Mouse (Mus musculus): ENCODE data around the gene Kcnk6. TPM values are rescaled to one million over a fixed set of nuclear protein-coding genes. Genes with fewer than 3 reads are reported as not detected.
"Not testable (repeated sequence)": the region's sequence is repeated elsewhere in the genome, so short reads cannot be mapped to it uniquely, and the experiment has no call there.

The Kcnk6 gene
- polyA plus RNA-seq, 1 experiment from 2014 or later = 2.2 TPM

DNA sequence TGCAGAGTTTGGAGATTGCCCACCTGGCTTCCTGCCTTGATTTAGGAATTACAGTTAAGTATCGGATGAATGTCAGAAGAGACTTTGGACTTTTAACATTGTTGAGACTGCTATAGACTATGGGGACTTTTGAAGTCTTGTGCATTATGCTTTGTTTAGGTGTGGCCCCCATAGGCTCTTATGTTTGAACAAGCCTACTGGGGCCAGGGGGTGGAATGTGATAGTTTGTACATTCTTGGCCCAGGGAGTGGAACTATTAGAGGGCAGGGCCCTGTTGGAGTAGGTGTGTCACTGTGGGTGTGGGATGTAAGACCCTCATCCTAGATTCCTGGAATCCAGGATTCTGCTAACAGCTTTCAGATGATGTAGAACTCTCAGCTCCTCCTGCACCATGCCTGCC is 38.1 kb downstream of the Kcnk6 start:
- H3K36me3 ChIP-seq (ENCODE audit: control insufficient read depth, insufficient read depth, low read length); H3K4me2 ChIP-seq (ENCODE audit: low read depth, low read length); H3K4me3 ChIP-seq (replicated peaks; ENCODE audit: low read length); H3K9me3 ChIP-seq (replicated peaks; ENCODE audit: control insufficient read depth, low read length); H3K27ac ChIP-seq (ENCODE audit: low read length); H3K4me1 ChIP-seq (ENCODE audit: control insufficient read depth, insufficient read depth, low read length); H3K9ac ChIP-seq (ENCODE audit: low read length); H3K27me3 ChIP-seq (ENCODE audit: control insufficient read depth, insufficient read depth, low read length): not testable (repeated sequence)
- WGBS = 69% methylated on average over 1 of the region's 1 CpGs
- peak; percentile 41; the same call in 1 of the 2 replicates for ATAC-seq (ENCODE audit: insufficient read depth, low FRiP score)

DNA sequence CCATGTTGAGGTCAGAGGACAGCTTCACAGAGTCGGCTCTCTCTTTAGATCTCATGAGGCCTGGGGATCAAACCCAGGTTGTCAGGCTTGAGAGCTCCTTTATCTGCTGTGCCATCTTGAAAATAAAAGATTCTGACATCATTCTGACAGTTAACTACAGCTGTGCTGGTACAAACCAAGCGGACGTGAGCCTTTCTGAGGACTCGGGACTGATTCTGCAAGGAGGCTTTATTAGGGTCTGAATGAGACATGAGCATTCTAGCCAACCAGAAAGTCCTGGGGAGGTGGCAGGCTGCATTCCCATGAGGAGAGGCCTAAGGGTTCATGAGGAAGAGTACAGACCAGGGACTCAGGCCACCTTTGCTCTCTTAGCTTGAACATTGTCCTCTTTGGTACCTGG is 51.0 kb downstream of the Kcnk6 start:
- WGBS = 84% methylated on average over 4 of the region's 4 CpGs

DNA sequence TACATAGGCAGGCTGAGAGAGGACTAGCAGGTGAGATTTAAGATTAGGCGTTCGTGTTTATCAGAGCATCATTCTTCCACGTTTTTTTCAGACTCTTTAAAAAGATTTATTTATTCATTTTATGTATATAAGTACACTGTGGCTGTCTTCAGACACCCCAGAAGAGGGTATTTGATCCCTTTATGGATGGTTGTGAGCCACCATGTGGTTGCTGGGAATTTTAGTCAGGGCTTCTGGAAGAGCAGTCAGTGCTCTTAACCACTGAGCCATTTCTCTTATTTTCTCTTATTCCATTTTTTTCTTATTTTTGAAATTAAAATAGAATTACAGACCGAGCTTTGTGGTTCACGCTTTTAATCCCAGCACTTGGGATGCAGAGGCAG is 51.5 kb downstream of the Kcnk6 start:
- no peak for ATAC-seq (ENCODE audit: insufficient read depth, low FRiP score)
- H3K27ac ChIP-seq (ENCODE audit: low read length) = peak overlapping the region; percentile 8
- no peaks in the 10 kb centered on the region for H3K9me3 ChIP-seq (replicated peaks; ENCODE audit: control insufficient read depth, low read length)
- H3K27me3 ChIP-seq (ENCODE audit: control insufficient read depth, insufficient read depth, low read length) = no peaks in the 10 kb centered on the region
- peak overlapping the region; percentile 54 for H3K4me3 ChIP-seq (replicated peaks; ENCODE audit: low read length)
- peaks cover 16% of the 10 kb centered on the region for H3K4me1 ChIP-seq (ENCODE audit: control insufficient read depth, insufficient read depth, low read length)
- peak overlapping the region; percentile 52; the same call in 1 of the 2 replicates for H3K9ac ChIP-seq (ENCODE audit: low read length)
- H3K36me3 ChIP-seq (ENCODE audit: control insufficient read depth, insufficient read depth, low read length) = 0 out of 2 replicates have a peak, but pooled peaks cover 7% of the 10 kb centered on the region
- H3K4me2 ChIP-seq (ENCODE audit: low read depth, low read length) = peak overlapping the region; percentile 59
- WGBS = 43% methylated on average over 5 of the region's 5 CpGs

More for the DNA sequence above, 51.0 kb downstream of the Kcnk6 start:
- not testable (repeated sequence) for H3K4me2 ChIP-seq (ENCODE audit: low read depth, low read length); H3K9me3 ChIP-seq (replicated peaks; ENCODE audit: control insufficient read depth, low read length); H3K9ac ChIP-seq (ENCODE audit: low read length); H3K36me3 ChIP-seq (ENCODE audit: control insufficient read depth, insufficient read depth, low read length); ATAC-seq (ENCODE audit: insufficient read depth, low FRiP score); H3K4me3 ChIP-seq (replicated peaks; ENCODE audit: low read length); H3K27me3 ChIP-seq (ENCODE audit: control insufficient read depth, insufficient read depth, low read length); H3K27ac ChIP-seq (ENCODE audit: low read length)
- H3K4me1 ChIP-seq (ENCODE audit: control insufficient read depth, insufficient read depth, low read length) = peaks cover 16% of the 10 kb centered on the region

DNA sequence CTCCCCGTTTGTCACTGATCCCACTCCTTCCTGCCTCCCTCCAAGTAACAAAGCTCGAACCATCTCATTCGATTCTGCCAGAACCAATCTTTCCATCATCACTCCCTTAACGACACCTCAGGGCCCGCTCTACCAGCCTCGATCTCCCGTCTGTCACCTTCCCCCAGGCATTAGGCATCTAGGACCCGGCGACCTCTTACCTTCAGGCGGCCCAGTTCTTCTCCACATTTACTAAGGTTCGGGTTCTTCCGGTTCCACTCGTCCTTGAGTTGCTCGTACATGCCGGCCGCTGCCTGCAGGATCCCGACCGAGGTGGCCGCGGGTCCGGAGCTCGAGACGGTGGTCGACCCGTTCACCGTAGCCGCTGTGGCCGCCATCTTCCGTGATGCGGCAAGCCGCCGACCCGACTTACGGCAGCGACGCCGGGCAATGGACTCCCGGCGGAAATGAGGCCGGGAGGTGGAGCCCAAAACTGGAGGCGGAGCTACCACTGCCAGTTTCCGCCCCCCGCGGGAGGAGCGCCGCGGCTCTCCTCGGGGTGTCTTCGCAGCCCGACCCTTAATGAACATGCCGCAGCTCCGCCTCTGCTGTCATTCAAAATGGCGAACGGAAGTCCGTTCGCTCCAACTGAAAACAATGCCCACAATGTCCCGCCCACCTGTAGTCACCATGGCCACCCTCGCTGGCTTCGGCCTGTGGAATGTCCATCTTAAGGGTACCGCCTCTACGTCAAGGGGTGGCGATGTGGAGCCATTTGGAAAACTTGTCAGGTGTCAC is 52.0 kb downstream of the Kcnk6 start, which contains the start of gene Psmd8:
Gene Psmd8, minus strand, starts transcription at position 625 of the 777 bp plus-strand sequence.
- no peaks in the 10 kb centered on the region for H3K27me3 ChIP-seq (ENCODE audit: control insufficient read depth, insufficient read depth, low read length)
- peaks cover 16% of the 10 kb centered on the region for H3K4me1 ChIP-seq (ENCODE audit: control insufficient read depth, insufficient read depth, low read length)
- peak within 1 kb of the TSS; percentile 86 for H3K4me2 ChIP-seq (ENCODE audit: low read depth, low read length)
- no peaks in the 10 kb centered on the region for H3K9me3 ChIP-seq (replicated peaks; ENCODE audit: control insufficient read depth, low read length)
- H3K4me3 ChIP-seq (replicated peaks; ENCODE audit: low read length) = peak within 1 kb of the TSS; percentile 54
- peaks cover 13% of the 10 kb centered on the region for H3K36me3 ChIP-seq (ENCODE audit: control insufficient read depth, insufficient read depth, low read length)
- peak within 1 kb of the TSS; percentile 76 for H3K9ac ChIP-seq (ENCODE audit: low read length)
- H3K27ac ChIP-seq (ENCODE audit: low read length) = peak within 1 kb of the TSS; percentile 8
- peak; percentile 97 for ATAC-seq (ENCODE audit: insufficient read depth, low FRiP score)
- under 1% methylated on average over 62 of the region's 62 CpGs for WGBS

DNA sequence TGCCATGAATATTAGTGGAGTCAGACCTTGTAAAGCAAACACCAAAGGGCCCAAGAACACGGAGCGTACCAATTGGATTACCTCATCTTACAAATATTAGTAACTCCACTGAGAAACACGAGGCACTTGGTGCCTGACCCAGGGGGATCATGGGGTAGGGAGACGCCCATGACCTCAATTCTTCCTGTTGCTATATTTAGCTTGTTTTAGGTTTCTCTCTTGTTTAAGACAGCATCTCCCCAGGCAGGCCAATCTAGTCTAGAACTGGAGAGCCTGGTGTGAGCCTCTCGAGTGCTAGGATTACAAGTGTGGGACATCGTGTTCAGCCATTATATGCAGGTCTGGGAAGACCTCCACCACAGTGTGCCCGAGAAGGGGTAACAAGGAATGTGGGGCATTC is 53.0 kb downstream of the Kcnk6 start:
- no peak overlapping the region for H3K27ac ChIP-seq (ENCODE audit: low read length)
- no peak for ATAC-seq (ENCODE audit: insufficient read depth, low FRiP score)

DNA sequence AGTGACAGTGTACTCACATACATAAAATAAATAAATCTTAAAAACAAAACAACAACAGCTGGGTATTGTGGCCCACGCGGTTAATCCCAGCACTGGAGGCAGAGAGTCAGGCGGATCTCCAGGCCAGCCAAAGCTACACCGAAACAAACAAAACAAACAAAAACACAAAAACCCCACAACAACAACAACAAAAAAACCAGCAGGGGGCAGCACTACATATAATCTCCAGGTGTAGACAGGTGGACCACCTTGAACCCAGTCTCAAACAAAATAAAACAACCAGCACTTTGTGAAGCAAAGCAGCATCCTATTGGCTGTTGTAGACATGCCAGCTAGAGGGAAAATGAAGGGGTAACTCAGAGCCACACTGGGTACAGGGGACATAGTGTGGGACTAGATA is 54.2 kb downstream of the Kcnk6 start:
- Histone ChIP-seq H3K9me3 (replicated peaks; ENCODE audit: control insufficient read depth, low read length) (no peaks in the 10 kb centered on the region), H3K27me3 (ENCODE audit: control insufficient read depth, insufficient read depth, low read length) (peaks cover 8% of the 10 kb centered on the region), H3K9ac (ENCODE audit: low read length) (no peak overlapping the region), H3K4me1 (ENCODE audit: control insufficient read depth, insufficient read depth, low read length) (peaks cover 16% of the 10 kb centered on the region), H3K4me2 (ENCODE audit: low read depth, low read length) (no peak overlapping the region), H3K4me3 (replicated peaks; ENCODE audit: low read length) (no peak overlapping the region), H3K27ac (ENCODE audit: low read length) (no peak overlapping the region), H3K36me3 (ENCODE audit: control insufficient read depth, insufficient read depth, low read length) (peaks cover 33% of the 10 kb centered on the region)
- 89% methylated on average over 4 of the region's 4 CpGs for WGBS
- ATAC-seq (ENCODE audit: insufficient read depth, low FRiP score) = no peak

More for the DNA sequence above, 53.0 kb downstream of the Kcnk6 start:
- Histone ChIP-seq H3K4me2 (ENCODE audit: low read depth, low read length) (peak overlapping the region; percentile 86), H3K36me3 (ENCODE audit: control insufficient read depth, insufficient read depth, low read length) (peaks cover 23% of the 10 kb centered on the region), H3K4me3 (replicated peaks; ENCODE audit: low read length) (peak overlapping the region; percentile 54), H3K4me1 (ENCODE audit: control insufficient read depth, insufficient read depth, low read length) (peaks cover 16% of the 10 kb centered on the region), H3K9ac (ENCODE audit: low read length) (peak overlapping the region; percentile 76), H3K27me3 (ENCODE audit: control insufficient read depth, insufficient read depth, low read length) (no peaks in the 10 kb centered on the region), H3K9me3 (replicated peaks; ENCODE audit: control insufficient read depth, low read length) (no peaks in the 10 kb centered on the region)
- WGBS = 25% methylated on average over 7 of the region's 7 CpGs

DNA sequence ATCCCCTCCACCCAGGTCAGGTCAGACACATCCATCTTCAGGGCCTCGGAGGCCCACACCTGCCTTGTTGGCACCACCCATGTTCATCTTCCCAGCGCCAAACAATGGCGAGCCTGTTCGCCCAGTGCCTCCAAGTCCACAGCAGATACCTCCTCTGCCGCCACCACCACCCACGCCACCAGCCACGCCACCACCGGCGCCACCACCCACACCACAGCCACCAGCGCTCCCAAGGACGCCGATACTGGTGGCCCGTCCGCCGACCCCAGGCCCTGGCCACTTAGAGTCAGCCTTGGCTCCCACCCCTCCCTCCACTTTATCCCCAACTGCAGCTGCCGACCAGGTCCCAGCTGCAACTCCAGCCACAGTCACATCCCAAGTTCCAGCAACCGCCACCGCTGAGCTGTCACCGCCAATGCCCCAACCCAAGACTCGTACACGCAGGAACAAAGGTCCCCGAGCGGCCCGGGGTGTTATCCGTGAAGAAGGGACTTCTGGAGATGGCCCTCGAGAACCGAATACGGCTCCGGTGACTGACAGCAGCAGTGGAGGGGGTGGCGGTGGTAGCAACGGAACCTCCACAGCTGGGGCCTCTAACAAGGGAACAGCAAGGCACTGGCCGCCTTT is 59.8 kb downstream of the Kcnk6 start:
- H3K4me2 ChIP-seq (ENCODE audit: low read depth, low read length) = no peak overlapping the region
- whole genome bisulfite sequencing = 49% methylated on average over 32 of the region's 32 CpGs
- peaks cover 27% of the 10 kb centered on the region for H3K27me3 ChIP-seq (ENCODE audit: control insufficient read depth, insufficient read depth, low read length)
- no peaks in the 10 kb centered on the region for H3K9me3 ChIP-seq (replicated peaks; ENCODE audit: control insufficient read depth, low read length)
- no peak overlapping the region for H3K27ac ChIP-seq (ENCODE audit: low read length)
- ATAC-seq (ENCODE audit: insufficient read depth, low FRiP score) = no peak
- no peak overlapping the region for H3K9ac ChIP-seq (ENCODE audit: low read length)
- peaks cover 22% of the 10 kb centered on the region for H3K4me1 ChIP-seq (ENCODE audit: control insufficient read depth, insufficient read depth, low read length)
- peaks cover 36% of the 10 kb centered on the region for H3K36me3 ChIP-seq (ENCODE audit: control insufficient read depth, insufficient read depth, low read length)
- no peak overlapping the region for H3K4me3 ChIP-seq (replicated peaks; ENCODE audit: low read length)

Other genes with a start within 250 kb of the Kcnk6 start
- 0.45 and 2.6 TPM in 2 replicates for gene Ryr1, start 107.3 kb downstream of the Kcnk6 start, polyA plus RNA-seq (2015; fragmentation: Nextera tagmentation; extraction: Ambion mirVana)
- gene Rasgrp4, start 97.7 kb downstream of the Kcnk6 start, polyA plus RNA-seq (2015; fragmentation: Nextera tagmentation; extraction: Ambion mirVana) = 0.56 and 0.61 TPM in 2 replicates
- gene Fam98c, start 76.3 kb downstream of the Kcnk6 start, polyA plus RNA-seq (2015; fragmentation: Nextera tagmentation; extraction: Ambion mirVana) = 18.9 and 19.6 TPM in 2 replicates
- 0.51 and 0.56 TPM in 2 replicates for gene Ggn, start 62.3 kb downstream of the Kcnk6 start, polyA plus RNA-seq (2015; fragmentation: Nextera tagmentation; extraction: Ambion mirVana)
- 1.6 and 2.2 TPM in 2 replicates for gene Spred3, start 62.1 kb downstream of the Kcnk6 start, polyA plus RNA-seq (2015; fragmentation: Nextera tagmentation; extraction: Ambion mirVana)
- 242 and 249 TPM in 2 replicates for gene Psmd8, start 51.8 kb downstream of the Kcnk6 start, polyA plus RNA-seq (2015; fragmentation: Nextera tagmentation; extraction: Ambion mirVana)
- 0.41 and 0.81 TPM in 2 replicates for gene Catsperg1, start 18.5 kb downstream of the Kcnk6 start, polyA plus RNA-seq (2015; fragmentation: Nextera tagmentation; extraction: Ambion mirVana)
- 89.4 and 92.2 TPM in 2 replicates for gene Yif1b, start 5.8 kb upstream of the Kcnk6 start, polyA plus RNA-seq (2015; fragmentation: Nextera tagmentation; extraction: Ambion mirVana)
- gene 2200002D01Rik, start 16.0 kb upstream of the Kcnk6 start, polyA plus RNA-seq (2015; fragmentation: Nextera tagmentation; extraction: Ambion mirVana) = 77.3 and 80.2 TPM in 2 replicates
- 399 and 413 TPM in 2 replicates for gene Spint2, start 49.4 kb upstream of the Kcnk6 start, polyA plus RNA-seq (2015; fragmentation: Nextera tagmentation; extraction: Ambion mirVana)
- gene Ppp1r14a, start 56.8 kb upstream of the Kcnk6 start, polyA plus RNA-seq (2015; fragmentation: Nextera tagmentation; extraction: Ambion mirVana) = 46.8 and 48.8 TPM in 2 replicates
- 5.3 and 5.9 TPM in 2 replicates for gene Dpf1, start 71.4 kb upstream of the Kcnk6 start, polyA plus RNA-seq (2015; fragmentation: Nextera tagmentation; extraction: Ambion mirVana)

Data from stomach, embryonic 16.5 days (tissue).